Mouse (Mus musculus) hindbrain, embryonic 13.5 days (tissue): ENCODE data around the gene 1700016H13Rik. TPM values are rescaled to one million over a fixed set of nuclear protein-coding genes. Genes with fewer than 3 reads are reported as not detected.

Source experiments
- ATAC-seq: fragments of 200-750 bp; cut with Nextera tagmentation; 2 replicates; pipeline ENCODE4 v1.8.0; 2017; ENCODE audit warnings: moderate TSS enrichment; ENCODE audit not compliant: low FRiP score
- H3K27ac ChIP-seq: fragments of 300-500 bp; sonication (generic); 2 replicates; pipeline ENCODE4 v1.5.1; 2015; ENCODE audit warnings: inconsistent platforms, mild to moderate bottlenecking, moderate library complexity
- H3K27me3 ChIP-seq: fragments of 300-500 bp; sonication (generic); 2 replicates; pipeline ENCODE4 v1.6.1; 2015; ENCODE audit warnings: mild to moderate bottlenecking, inconsistent platforms
- H3K36me3 ChIP-seq: fragments of 300-500 bp; sonication (generic); 2 replicates; pipeline ENCODE4 v1.6.1; 2015; ENCODE audit warnings: mild to moderate bottlenecking, inconsistent platforms
- H3K4me1 ChIP-seq: fragments of 300-500 bp; sonication (generic); replicated peaks from 2 replicates; pipeline ENCODE4 v1.6.1; 2015; ENCODE audit warnings: inconsistent platforms
- H3K4me2 ChIP-seq: fragments of 300-500 bp; sonication (generic); 2 replicates; pipeline ENCODE4 v1.6.1; 2015; ENCODE audit warnings: inconsistent platforms, mild to moderate bottlenecking, moderate library complexity
- H3K4me3 ChIP-seq: fragments of 300-500 bp; sonication (generic); 2 replicates; pipeline ENCODE4 v1.5.1; 2015; ENCODE audit warnings: mild to moderate bottlenecking, inconsistent platforms
- H3K9ac ChIP-seq: fragments of 300-500 bp; sonication (generic); 2 replicates; pipeline ENCODE4 v1.6.1; 2015; ENCODE audit warnings: mild to moderate bottlenecking, inconsistent platforms
- H3K9me3 ChIP-seq: fragments of 300-500 bp; sonication (generic); 2 replicates; pipeline ENCODE4 v1.6.1; 2016; ENCODE audit warnings: inconsistent platforms
- WGBS: fragments of 180-500 bp; shearing (Covaris S2); methylation state at CpG from one replicate; pipeline ENCODE4 v1.1.7; 2015; 5-methylcytosine and 5-hydroxymethylcytosine counted together
- polyA plus RNA-seq: library from polyadenylated mRNA; unstranded; fragments of >200 nt; fragmentation: Nextera tagmentation; extraction: Ambion mirVana; gene quantifications from 2 replicates; pipeline ENCODE4 v1.2.1, GENCODE M21; 2015

1700016H13Rik gene
- polyA plus RNA-seq, 1 experiment from 2014 or later = 0.13 TPM

DNA sequence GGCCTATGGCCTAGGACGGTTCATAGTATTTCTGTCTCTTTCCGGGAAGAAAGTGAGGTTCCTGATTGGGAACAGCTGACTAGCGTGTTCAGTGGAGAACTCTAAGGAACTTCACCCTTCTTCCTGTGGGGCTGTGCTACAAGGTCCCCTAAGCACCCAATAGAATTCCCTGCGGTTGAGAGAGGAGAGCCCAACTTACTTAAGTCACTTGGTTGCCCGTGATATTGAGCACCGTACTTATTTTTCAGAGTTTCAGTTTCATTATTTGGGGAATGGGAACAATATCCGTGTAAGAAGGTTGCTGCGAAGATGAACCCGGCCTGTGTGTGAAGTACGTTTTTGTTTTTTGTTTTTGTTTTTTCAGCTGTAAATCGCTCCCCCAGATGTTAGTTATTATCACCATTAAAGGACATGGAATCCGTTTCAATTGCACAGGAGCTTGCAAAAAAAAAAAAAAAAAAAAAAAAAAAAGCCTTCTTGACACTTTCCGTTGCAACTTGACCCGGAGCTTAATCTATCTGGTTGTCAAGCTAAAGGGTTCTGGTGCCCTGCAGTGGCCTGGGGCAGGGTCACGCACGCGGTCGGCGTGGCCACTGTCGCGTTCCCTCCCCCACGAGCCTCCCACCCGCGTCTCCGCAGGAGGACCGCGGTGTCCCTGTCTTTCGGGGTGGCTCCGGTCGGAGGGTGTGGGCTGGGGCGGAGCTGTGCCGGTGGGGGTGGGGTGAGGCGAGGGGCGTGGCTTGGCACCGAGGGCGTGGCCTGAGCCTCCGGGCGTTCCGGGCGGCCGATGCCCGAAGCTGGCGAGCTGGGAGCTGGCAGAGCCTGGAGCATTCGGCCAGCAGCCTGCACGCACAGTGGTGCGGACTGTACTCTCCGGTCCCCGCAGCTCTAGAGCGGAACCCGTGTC lies 36.1 kb upstream of the 1700016H13Rik start, which contains the start of gene Aff1:
Gene Aff1, plus strand, starts transcription at position 751 of the 907 bp plus-strand sequence.
- peak within 1 kb of the TSS; percentile 97 for H3K4me2 ChIP-seq
- no peak within 1 kb of the TSS for H3K27ac ChIP-seq
- peak within 1 kb of the TSS; percentile 54 for H3K4me3 ChIP-seq
- no peaks in the 10 kb centered on the region for H3K36me3 ChIP-seq
- 5% methylated on average over 50 of the region's 50 CpGs for WGBS
- H3K4me1 ChIP-seq = peaks cover 21% of the 10 kb centered on the region
- H3K9ac ChIP-seq = peak within 1 kb of the TSS; percentile 68
- H3K9me3 ChIP-seq = no peaks in the 10 kb centered on the region
- ATAC-seq = peak; percentile 88
- H3K27me3 ChIP-seq = peaks cover 39% of the 10 kb centered on the region

GRCm38 (mm10) chr5:103691171-103691570 lies 35.4 kb upstream of the 1700016H13Rik start:
- no peak overlapping the region for H3K9ac ChIP-seq
- no peaks in the 10 kb centered on the region for H3K9me3 ChIP-seq
- no peaks in the 10 kb centered on the region for H3K36me3 ChIP-seq
- H3K4me3 ChIP-seq = no peak overlapping the region
- H3K27me3 ChIP-seq = peaks cover 39% of the 10 kb centered on the region
- H3K4me2 ChIP-seq = no peak overlapping the region
- peaks cover 21% of the 10 kb centered on the region for H3K4me1 ChIP-seq
- no peak for ATAC-seq
- H3K27ac ChIP-seq = no peak overlapping the region

DNA sequence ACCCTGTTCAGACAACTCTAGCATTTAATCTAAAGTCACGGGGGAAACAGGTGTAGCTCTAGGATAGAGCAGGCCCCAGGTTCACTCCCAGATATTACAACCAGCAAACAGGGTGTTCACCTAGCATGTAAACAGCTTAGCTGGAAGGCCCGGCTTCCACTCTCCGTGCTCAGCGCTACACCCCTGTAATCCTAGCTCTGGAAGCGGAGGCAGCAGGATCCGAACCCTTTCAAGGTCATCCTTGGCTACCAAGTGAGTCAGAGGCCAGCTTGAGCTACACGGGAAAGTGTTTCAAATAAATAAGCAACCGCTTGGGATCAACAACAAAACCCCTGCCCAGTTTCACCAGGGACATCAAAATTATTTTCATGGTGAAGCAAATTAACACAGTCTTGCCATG lies 34.4 kb upstream of the 1700016H13Rik start:
- H3K4me2 ChIP-seq = no peak overlapping the region
- peaks cover 39% of the 10 kb centered on the region for H3K27me3 ChIP-seq
- 89% methylated on average over 8 of the region's 8 CpGs for WGBS
- no peak overlapping the region for H3K4me3 ChIP-seq
- H3K9me3 ChIP-seq = no peaks in the 10 kb centered on the region
- ATAC-seq = no peak
- H3K9ac ChIP-seq = no peak overlapping the region
- peaks cover 21% of the 10 kb centered on the region for H3K4me1 ChIP-seq
- H3K36me3 ChIP-seq = no peaks in the 10 kb centered on the region
- H3K27ac ChIP-seq = no peak overlapping the region

GRCm38 (mm10) chr5:103689645-103690044 lies 33.8 kb upstream of the 1700016H13Rik start:
- WGBS = 83% methylated on average over 5 of the region's 5 CpGs
- no peak overlapping the region for H3K9ac ChIP-seq
- peaks cover 21% of the 10 kb centered on the region for H3K4me1 ChIP-seq
- no peak overlapping the region for H3K4me3 ChIP-seq
- H3K36me3 ChIP-seq = no peaks in the 10 kb centered on the region
- no peaks in the 10 kb centered on the region for H3K9me3 ChIP-seq
- H3K27me3 ChIP-seq = peaks cover 35% of the 10 kb centered on the region
- H3K4me2 ChIP-seq = no peak overlapping the region
- ATAC-seq = no peak
- H3K27ac ChIP-seq = no peak overlapping the region

GRCm38 (mm10) chr5:103681824-103682223 lies 26.0 kb upstream of the 1700016H13Rik start:
- H3K27ac ChIP-seq = no peak overlapping the region
- no peak overlapping the region for H3K4me3 ChIP-seq
- no peak overlapping the region for H3K4me2 ChIP-seq
- ATAC-seq = no peak
- no peak overlapping the region for H3K9ac ChIP-seq
- no peaks in the 10 kb centered on the region for H3K4me1 ChIP-seq
- WGBS = 75% methylated on average over 3 of the region's 3 CpGs
- no peaks in the 10 kb centered on the region for H3K9me3 ChIP-seq
- H3K36me3 ChIP-seq = no peaks in the 10 kb centered on the region
- no peaks in the 10 kb centered on the region for H3K27me3 ChIP-seq

- Histone ChIP-seq H3K27ac (no peak overlapping the region), H3K4me3 (no peak overlapping the region), H3K9ac (no peak overlapping the region), H3K36me3 (no peaks in the 10 kb centered on the region), H3K9me3 (no peaks in the 10 kb centered on the region), H3K27me3 (no peaks in the 10 kb centered on the region), H3K4me1 (no peaks in the 10 kb centered on the region), H3K4me2 (no peak overlapping the region)
- ATAC-seq = no peak
- 39% methylated on average over 4 of the region's 4 CpGs for WGBS
These were observed 24.6 kb upstream of the 1700016H13Rik start for GRCm38 (mm10) chr5:103680381-103680780.

GRCm38 (mm10) chr5:103678974-103679373 lies 23.2 kb upstream of the 1700016H13Rik start:
- Histone ChIP-seq H3K4me1 (no peaks in the 10 kb centered on the region), H3K9ac (no peak overlapping the region), H3K27ac (no peak overlapping the region), H3K4me3 (no peak overlapping the region), H3K27me3 (no peaks in the 10 kb centered on the region), H3K9me3 (no peaks in the 10 kb centered on the region), H3K36me3 (no peaks in the 10 kb centered on the region), H3K4me2 (no peak overlapping the region)
- 88% methylated on average over 5 of the region's 5 CpGs for WGBS
- no peak for ATAC-seq

- Histone ChIP-seq H3K9ac (no peak overlapping the region), H3K27ac (no peak overlapping the region), H3K27me3 (no peaks in the 10 kb centered on the region), H3K36me3 (no peaks in the 10 kb centered on the region), H3K9me3 (no peaks in the 10 kb centered on the region), H3K4me1 (no peaks in the 10 kb centered on the region), H3K4me2 (no peak overlapping the region), H3K4me3 (no peak overlapping the region)
- WGBS = 84% methylated on average over 6 of the region's 6 CpGs
- no peak for ATAC-seq
These were observed 22.1 kb upstream of the 1700016H13Rik start for GRCm38 (mm10) chr5:103677894-103678293.

DNA sequence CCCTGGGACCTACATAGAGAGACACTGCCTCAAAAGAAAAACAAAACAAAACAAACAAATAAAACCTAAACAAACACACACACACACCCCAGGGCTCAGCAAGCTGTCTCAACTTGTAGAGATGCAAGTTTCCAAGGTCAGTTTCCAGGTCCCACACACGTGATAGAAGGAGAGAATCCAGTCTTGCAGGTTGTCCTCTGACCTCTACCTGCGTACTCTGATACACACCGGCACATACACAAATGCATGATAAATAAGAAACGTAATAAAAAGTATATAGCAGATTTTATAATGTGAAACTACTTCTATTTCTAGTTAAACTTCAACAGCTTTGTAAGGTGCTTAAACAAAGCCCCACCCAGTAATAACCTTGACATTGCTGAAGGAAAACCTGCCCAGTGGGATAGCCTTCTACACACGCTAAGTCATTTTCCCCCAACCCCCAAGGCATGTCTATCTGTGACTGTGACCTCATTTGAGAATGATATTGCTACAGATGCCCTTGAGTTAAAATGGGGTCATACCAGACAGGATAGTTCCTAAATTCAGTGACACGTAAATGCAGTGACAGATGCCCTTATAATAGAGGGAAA lies 20.6 kb upstream of the 1700016H13Rik start:
- H3K4me3 ChIP-seq = no peak overlapping the region
- no peaks in the 10 kb centered on the region for H3K9me3 ChIP-seq
- no peak overlapping the region for H3K27ac ChIP-seq
- no peaks in the 10 kb centered on the region for H3K4me1 ChIP-seq
- WGBS = 87% methylated on average over 6 of the region's 6 CpGs
- H3K4me2 ChIP-seq = no peak overlapping the region
- no peaks in the 10 kb centered on the region for H3K36me3 ChIP-seq
- no peak for ATAC-seq
- H3K27me3 ChIP-seq = no peaks in the 10 kb centered on the region
- no peak overlapping the region for H3K9ac ChIP-seq

DNA sequence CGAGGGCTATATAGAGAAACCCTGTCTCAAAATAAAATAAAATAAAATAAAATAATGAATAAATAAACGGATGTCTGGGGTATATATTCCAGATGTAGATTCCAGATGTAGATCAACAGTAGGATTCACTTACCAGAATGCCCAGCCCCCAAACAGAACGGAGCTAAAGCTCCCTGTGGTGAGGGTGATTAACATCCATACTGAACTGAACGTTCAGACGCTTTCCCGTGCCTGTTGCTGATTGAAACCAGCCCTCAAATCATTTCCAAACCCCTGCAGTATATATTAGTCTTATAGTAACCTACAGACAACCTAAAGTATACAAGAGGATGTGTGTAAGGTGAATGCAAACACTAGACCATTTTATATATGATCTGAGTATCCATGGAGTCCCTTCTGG lies 18.7 kb upstream of the 1700016H13Rik start:
- no peak overlapping the region for H3K9ac ChIP-seq
- H3K27ac ChIP-seq = no peak overlapping the region
- ATAC-seq = no peak
- H3K9me3 ChIP-seq = no peaks in the 10 kb centered on the region
- no peaks in the 10 kb centered on the region for H3K4me1 ChIP-seq
- no peak overlapping the region for H3K4me3 ChIP-seq
- no peak overlapping the region for H3K4me2 ChIP-seq
- WGBS = 55% methylated on average over 6 of the region's 6 CpGs
- H3K36me3 ChIP-seq = no peaks in the 10 kb centered on the region
- H3K27me3 ChIP-seq = no peaks in the 10 kb centered on the region

DNA sequence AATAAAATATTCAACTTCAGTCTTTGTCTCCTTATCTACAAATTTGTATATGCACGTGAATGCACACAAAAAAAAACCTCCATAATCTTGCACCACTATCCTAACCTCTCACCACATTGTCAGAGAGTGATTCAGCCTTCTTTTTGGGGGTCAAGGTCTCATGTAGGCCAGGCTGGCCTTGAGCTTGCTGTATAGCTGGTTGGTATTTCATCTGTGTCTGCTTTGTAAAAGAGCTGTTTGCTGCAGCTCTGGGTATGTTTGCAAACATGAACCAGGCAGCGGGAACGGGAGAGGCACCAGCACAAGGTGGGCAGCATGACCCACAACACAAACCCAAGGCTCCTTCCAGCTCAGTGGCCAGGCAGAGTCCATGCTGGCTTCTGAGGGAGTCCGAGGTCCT lies 17.8 kb upstream of the 1700016H13Rik start:
- Histone ChIP-seq H3K27me3 (no peaks in the 10 kb centered on the region), H3K27ac (no peak overlapping the region), H3K9me3 (no peaks in the 10 kb centered on the region), H3K4me1 (no peaks in the 10 kb centered on the region), H3K4me3 (no peak overlapping the region), H3K9ac (no peak overlapping the region), H3K36me3 (no peaks in the 10 kb centered on the region), H3K4me2 (no peak overlapping the region)
- 89% methylated on average over 4 of the region's 4 CpGs for WGBS
- no peak for ATAC-seq

- Histone ChIP-seq H3K4me3 (no peak overlapping the region), H3K9ac (no peak overlapping the region), H3K27me3 (no peaks in the 10 kb centered on the region), H3K36me3 (no peaks in the 10 kb centered on the region), H3K4me1 (no peaks in the 10 kb centered on the region), H3K27ac (no peak overlapping the region), H3K4me2 (no peak overlapping the region), H3K9me3 (no peaks in the 10 kb centered on the region)
- WGBS = 78% methylated on average over 3 of the region's 3 CpGs
- no peak for ATAC-seq
These were observed 16.0 kb upstream of the 1700016H13Rik start for GRCm38 (mm10) chr5:103671858-103672257.

- Histone ChIP-seq H3K4me3 (no peak overlapping the region), H3K36me3 (no peaks in the 10 kb centered on the region), H3K9me3 (no peaks in the 10 kb centered on the region), H3K9ac (no peak overlapping the region), H3K27ac (no peak overlapping the region), H3K4me1 (no peaks in the 10 kb centered on the region), H3K4me2 (no peak overlapping the region), H3K27me3 (no peaks in the 10 kb centered on the region)
- 83% methylated on average over 2 of the region's 2 CpGs for WGBS
- no peak for ATAC-seq
These were observed 10.1 kb upstream of the 1700016H13Rik start for GRCm38 (mm10) chr5:103665876-103666275.
